Mouse (Mus musculus) liver, embryonic 14.5 days (tissue): ENCODE data around the gene Eomes.

Experiments
- CTCF ChIP-seq: IDR thresholded peaks from 2 replicates; pipeline ENCODE4 v1.5.1; 2016; ENCODE audit warnings: antibody characterized with exemption, low read depth, control low read depth
- EP300 ChIP-seq: IDR thresholded peaks from 2 replicates; pipeline ENCODE4 v1.6.1; 2016; ENCODE audit warnings: antibody characterized with exemption, low read depth

DNA sequence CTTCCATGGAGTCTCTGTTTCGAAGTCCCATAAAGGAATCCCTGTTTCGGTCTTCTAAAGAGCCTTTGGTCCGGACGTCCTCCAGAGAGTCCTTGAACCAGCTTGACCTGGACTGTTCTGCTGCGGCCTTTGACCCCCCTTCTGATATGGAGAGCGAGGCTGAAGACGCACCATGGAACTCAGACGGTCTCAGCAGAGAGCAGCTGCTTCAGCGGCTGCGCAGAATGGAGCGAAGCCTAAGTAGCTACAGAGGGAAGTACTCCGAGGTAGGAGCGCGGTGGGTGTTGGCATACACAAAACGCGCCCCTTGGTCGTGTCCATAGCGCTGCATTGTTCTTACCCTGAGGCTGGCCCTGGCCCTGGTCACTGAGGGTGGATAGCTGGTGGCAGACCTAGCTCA is 49.0 kb downstream of the Eomes start:
- TF ChIP-seq EP300: no peak
- TF ChIP-seq CTCF: no peak
